Mouse (Mus musculus) erythroblast, embryonic 14.5 days (primary cell): ENCODE measurements around the gene Lgr6. TPM values are rescaled to one million over a fixed set of nuclear protein-coding genes. Genes with fewer than 3 reads are reported as not detected.

ENCODE experiments used
- H3K27me3 ChIP-seq: 2 replicates; pipeline ENCODE4 v1.6.1; 2012; ENCODE audit warnings: inconsistent platforms; ENCODE audit not compliant: control insufficient read depth
- H3K36me3 ChIP-seq: 2 replicates; pipeline ENCODE4 v1.6.1; 2012; ENCODE audit warnings: mild to moderate bottlenecking, inconsistent platforms; ENCODE audit not compliant: control insufficient read depth
- H3K4me1 ChIP-seq: 2 replicates; pipeline ENCODE4 v1.6.1; 2012; ENCODE audit warnings: inconsistent platforms; ENCODE audit not compliant: control insufficient read depth
- H3K4me3 ChIP-seq: replicated peaks from 2 replicates; pipeline ENCODE3; 2012; ENCODE audit warnings: moderate library complexity, mild to moderate bottlenecking, inconsistent platforms
- H3K9me3 ChIP-seq: 2 replicates; pipeline ENCODE4 v1.6.1; 2012; ENCODE audit warnings: low read length, inconsistent platforms, mixed read lengths; ENCODE audit not compliant: control insufficient read depth
- GATA1 ChIP-seq: IDR thresholded peaks from 2 replicates; pipeline ENCODE4 v1.6.1; 2012; ENCODE audit warnings: low read length, inconsistent platforms, mixed read lengths
- TAL1 ChIP-seq: IDR thresholded peaks from 3 replicates; pipeline ENCODE4 v1.6.1; 2012; ENCODE audit warnings: low read length, inconsistent platforms, mixed read lengths
- polyA plus RNA-seq: library from polyadenylated mRNA; stranded (reverse); fragments of >175 nt; gene quantifications from 2 replicates; pipeline ENCODE4 v1.2.3, GENCODE M21; 2012

Lgr6 gene
- polyA plus RNA-seq, 1 experiment, result not detected

DNA sequence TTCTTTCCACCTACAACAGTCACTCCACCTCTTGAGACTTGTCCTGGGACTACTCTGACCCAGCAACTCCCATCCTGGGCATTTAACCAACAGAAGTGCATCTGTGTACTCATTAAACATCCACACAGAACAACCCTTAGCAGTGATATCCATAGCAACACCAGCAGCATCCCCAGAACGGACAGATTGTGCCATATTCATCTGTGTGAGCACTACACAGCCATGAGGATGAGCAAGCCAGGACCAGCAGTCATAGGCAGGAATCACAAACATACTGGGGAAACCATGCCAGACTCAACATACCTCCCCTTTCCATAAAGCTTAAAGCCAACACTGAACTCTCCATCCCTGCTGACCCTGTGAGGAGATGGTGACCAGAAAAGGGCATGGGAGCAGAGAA lies 17.7 kb downstream of the Lgr6 start:
- Histone ChIP-seq H3K36me3 (no peaks in the 10 kb centered on the region), H3K4me3 (no peak overlapping the region), H3K9me3 (no peaks in the 10 kb centered on the region), H3K27me3 (peaks cover 37% of the 10 kb centered on the region), H3K4me1 (no peaks in the 10 kb centered on the region)
- no peak for TF ChIP-seq TAL1
- TF ChIP-seq GATA1, result no peak

DNA sequence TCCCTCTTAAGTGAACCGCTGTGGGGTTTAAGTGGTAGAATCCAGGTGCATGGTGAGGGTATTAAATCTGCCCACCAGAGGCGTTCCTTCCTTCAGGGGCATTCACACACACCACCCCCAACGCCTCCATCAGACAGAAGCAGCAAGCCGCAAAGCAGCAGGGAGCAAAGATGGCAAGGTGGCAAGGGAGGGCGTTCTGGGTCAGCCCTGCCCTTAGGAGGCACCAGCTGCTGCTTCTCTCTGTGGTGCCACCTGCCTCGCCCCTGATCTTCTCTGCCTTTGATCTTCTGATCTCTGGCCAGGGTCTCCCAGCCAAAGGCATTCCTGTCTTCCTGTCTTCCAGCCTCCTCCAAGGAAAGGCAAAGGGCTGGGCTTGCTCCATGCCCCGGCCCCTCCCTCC lies 19.1 kb downstream of the Lgr6 start:
- peaks cover 37% of the 10 kb centered on the region for H3K27me3 ChIP-seq
- H3K4me3 ChIP-seq, result no peak overlapping the region
- no peak for TF ChIP-seq TAL1
- no peak for TF ChIP-seq GATA1
- H3K4me1 ChIP-seq, result no peaks in the 10 kb centered on the region
- no peaks in the 10 kb centered on the region for H3K36me3 ChIP-seq
- H3K9me3 ChIP-seq, result no peaks in the 10 kb centered on the region

DNA sequence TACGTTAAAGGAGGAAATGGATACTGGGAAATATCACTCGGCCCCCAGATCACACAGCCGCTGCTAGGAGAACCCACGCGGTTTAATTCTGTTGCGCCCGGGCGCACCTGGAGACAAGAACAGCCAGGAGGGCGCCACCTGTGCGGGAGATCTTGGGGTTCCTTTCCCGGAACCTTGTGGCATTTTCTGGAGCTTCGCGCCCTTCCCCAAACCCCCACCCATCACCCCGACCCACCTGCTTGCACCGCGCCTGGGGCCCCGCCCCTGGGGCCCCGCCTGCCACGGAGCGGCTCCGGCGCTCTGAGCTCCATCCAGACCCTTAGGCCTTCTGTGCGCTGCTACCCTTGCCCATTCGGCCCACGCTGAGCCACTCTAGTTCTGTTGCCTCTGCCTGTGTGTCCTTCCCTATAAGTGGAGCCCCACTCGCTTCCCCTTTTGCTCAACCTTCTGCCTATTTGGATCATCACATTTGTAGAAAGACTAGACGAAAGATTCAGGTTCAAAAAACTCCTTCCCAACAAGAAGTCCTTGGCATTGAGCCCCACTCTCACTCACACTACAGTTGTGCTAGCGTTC lies 19.7 kb downstream of the Lgr6 start:
- Histone ChIP-seq H3K4me1 (no peaks in the 10 kb centered on the region), H3K27me3 (peaks cover 37% of the 10 kb centered on the region), H3K4me3 (no peak overlapping the region), H3K9me3 (no peaks in the 10 kb centered on the region), H3K36me3 (no peaks in the 10 kb centered on the region)
- no peak for TF ChIP-seq TAL1
- TF ChIP-seq GATA1, result no peak

DNA sequence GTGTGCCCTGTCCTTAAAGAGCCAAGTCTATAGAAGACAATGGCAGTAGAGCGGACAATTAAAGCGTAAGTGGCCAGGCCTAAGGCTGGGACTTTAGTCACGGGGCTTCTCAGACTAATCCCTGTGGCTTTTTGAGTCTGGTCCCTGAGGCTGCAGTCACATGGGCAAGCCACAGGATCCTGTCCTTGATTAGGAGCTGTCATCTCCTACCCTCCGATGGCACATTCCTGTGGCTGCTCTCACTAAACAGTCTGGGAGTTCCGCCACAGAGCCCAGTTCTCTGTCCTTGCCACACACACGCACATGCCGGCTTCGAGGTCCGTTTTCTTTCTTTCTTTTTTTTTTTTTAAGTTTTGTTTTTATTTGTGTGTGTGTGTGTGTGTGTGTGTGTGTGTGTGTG lies 21.6 kb downstream of the Lgr6 start:
- no peak overlapping the region for H3K4me3 ChIP-seq
- H3K36me3 ChIP-seq, result no peaks in the 10 kb centered on the region
- TF ChIP-seq GATA1 (no peak), TAL1 (no peak)
- H3K27me3 ChIP-seq, result peaks cover 37% of the 10 kb centered on the region
- H3K4me1 ChIP-seq, result no peaks in the 10 kb centered on the region
- H3K9me3 ChIP-seq, result no peaks in the 10 kb centered on the region

DNA sequence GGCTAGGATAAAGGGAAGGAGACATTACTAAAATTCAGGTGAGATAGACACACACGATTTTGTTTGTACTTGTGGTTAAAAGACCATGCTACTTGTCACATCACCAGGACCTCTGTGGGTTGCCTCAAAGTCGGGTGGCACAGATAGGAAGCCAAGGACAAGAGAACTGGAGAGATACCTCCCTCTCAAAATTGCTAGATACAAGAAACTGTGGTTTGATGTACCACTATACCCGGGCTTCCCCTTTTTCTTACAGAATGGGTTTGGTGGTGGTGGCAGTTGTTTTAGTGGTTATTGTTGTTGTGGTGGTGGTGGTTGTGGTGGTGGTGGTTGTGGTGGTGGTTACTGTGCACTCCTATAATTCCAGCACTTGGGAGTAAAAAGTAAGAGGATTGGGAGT lies 22.8 kb downstream of the Lgr6 start:
- Histone ChIP-seq H3K27me3 (peaks cover 35% of the 10 kb centered on the region), H3K4me3 (no peak overlapping the region), H3K9me3 (no peaks in the 10 kb centered on the region), H3K4me1 (no peaks in the 10 kb centered on the region), H3K36me3 (no peaks in the 10 kb centered on the region)
- TF ChIP-seq TAL1, result no peak
- no peak for TF ChIP-seq GATA1

DNA sequence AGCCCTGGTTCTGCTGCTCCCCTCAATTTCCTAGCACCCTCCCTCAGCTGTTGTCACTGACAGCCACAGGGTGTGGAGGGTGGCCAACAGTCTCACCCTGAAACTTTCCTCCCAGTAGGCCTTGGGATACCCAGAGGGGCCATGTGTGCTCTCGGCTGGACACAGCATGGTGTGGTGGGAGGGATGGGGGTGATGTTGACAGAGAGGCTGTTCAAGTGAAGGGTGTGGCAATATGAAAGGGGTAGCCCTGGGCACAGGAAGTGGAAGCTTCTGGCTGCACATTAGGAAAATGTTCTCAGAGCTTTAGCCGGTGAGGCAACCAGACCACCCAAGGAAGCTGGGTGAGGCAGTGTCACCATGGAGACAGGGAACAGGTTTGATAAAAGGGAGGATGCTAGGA lies 26.1 kb downstream of the Lgr6 start:
- TF ChIP-seq TAL1 (no peak), GATA1 (no peak)

DNA sequence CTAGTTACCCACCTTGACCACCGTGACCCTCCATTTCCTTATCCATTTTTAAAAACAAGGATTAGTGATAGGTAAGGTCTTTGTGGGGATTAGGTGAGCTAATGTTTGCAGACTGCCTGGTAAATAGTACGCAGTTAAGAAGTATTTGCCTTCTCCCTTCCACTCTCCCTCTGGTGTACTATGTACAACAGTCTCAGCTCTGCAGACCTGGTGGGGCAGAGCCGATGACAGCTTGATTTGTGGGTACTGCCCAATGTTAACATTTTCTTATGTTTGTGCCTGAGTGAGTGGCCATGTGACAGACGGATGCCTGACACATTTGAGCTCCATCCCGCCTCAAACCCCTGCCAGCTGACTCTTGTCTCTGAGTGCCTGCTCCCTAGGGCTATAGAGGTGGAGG lies 28.6 kb downstream of the Lgr6 start:
- TF ChIP-seq TAL1 (no peak), GATA1 (no peak)

More for the DNA sequence above, 26.1 kb downstream of the Lgr6 start:
- no peak overlapping the region for H3K4me3 ChIP-seq
- H3K4me1 ChIP-seq, result no peaks in the 10 kb centered on the region
- H3K36me3 ChIP-seq, result no peaks in the 10 kb centered on the region
- H3K27me3 ChIP-seq, result peaks cover 9% of the 10 kb centered on the region
- H3K9me3 ChIP-seq, result no peaks in the 10 kb centered on the region

DNA sequence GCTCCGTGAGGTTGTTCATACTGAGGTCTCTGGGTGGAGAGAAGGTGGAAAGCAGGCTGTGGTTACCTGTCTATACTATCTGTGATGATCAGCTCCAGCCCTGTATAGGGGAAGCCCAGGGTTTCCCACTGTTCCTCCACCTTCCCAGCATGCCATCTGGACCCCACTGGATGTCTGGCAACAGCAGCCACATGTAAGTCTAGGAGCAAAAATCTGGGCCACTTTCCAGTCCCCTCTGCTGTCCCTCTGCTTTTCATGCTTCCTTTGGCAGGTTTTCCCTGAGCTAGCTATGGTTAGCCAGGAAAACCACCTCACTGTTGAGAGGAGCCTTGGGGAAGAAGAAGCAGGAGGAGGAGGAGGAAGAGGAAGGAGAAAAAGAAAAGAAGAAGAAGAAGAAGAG lies 29.8 kb downstream of the Lgr6 start:
- H3K4me3 ChIP-seq, result no peak overlapping the region
- no peaks in the 10 kb centered on the region for H3K27me3 ChIP-seq
- no peaks in the 10 kb centered on the region for H3K9me3 ChIP-seq
- TF ChIP-seq TAL1 (no peak), GATA1 (no peak)
- no peaks in the 10 kb centered on the region for H3K4me1 ChIP-seq
- no peaks in the 10 kb centered on the region for H3K36me3 ChIP-seq

More for the DNA sequence above, 28.6 kb downstream of the Lgr6 start:
- no peaks in the 10 kb centered on the region for H3K4me1 ChIP-seq
- H3K36me3 ChIP-seq, result no peaks in the 10 kb centered on the region
- H3K9me3 ChIP-seq, result no peaks in the 10 kb centered on the region
- H3K27me3 ChIP-seq, result no peaks in the 10 kb centered on the region
- H3K4me3 ChIP-seq, result no peak overlapping the region

DNA sequence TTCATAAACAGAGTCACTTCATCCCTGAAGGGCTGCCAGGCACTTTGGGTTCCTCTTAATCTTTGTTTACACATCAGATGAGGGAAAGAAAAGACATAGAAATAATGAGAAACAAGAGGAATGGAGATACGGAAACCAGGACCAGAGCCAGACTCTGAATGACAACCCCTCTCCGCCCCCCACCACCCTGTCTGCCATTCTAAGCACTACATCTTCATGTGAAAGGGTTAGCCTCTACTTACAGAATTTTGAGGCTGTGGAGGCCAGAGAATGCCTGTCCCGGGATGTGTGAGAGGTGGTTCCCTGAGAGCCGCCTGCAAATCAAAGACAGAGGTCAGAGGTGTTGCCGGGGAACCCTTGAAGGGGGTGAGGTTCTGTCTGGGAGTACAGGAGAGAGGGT lies 32.4 kb downstream of the Lgr6 start:
- no peak for TF ChIP-seq GATA1
- TF ChIP-seq TAL1, result no peak
- no peaks in the 10 kb centered on the region for H3K4me1 ChIP-seq
- no peaks in the 10 kb centered on the region for H3K36me3 ChIP-seq
- H3K27me3 ChIP-seq, result no peaks in the 10 kb centered on the region
- H3K4me3 ChIP-seq, result no peak overlapping the region
- H3K9me3 ChIP-seq, result no peaks in the 10 kb centered on the region

DNA sequence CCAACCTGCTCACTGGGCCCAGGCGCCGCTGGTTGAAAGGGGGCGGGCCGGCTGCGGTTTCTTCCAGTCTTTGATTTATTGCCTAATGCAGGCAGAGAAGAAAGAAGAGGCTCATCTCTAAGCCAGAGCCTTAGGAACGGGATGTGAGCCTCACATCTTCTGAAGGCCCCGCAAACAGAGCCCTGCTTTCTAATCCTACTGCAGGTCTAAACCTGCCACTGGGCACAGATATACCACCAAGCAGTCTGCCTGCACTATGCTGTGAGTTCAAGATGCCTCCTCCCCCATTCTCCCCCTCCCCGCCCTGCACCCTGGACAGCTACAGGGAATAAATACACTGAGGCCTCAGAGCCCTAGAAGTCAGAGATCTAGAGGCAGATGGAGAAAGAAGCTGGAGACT lies 35.2 kb downstream of the Lgr6 start:
- H3K27me3 ChIP-seq, result no peaks in the 10 kb centered on the region
- no peaks in the 10 kb centered on the region for H3K4me1 ChIP-seq
- no peak overlapping the region for H3K4me3 ChIP-seq
- no peaks in the 10 kb centered on the region for H3K9me3 ChIP-seq
- TF ChIP-seq GATA1, result no peak
- no peak for TF ChIP-seq TAL1
- H3K36me3 ChIP-seq, result no peaks in the 10 kb centered on the region
